Mouse (Mus musculus) spleen, postnatal 4 days (tissue): ENCODE results near the gene Krt81.

ENCODE experiments used
- DNase-seq, 2 experiments: peaks; one replicate each; pipeline ENCODE4 v3.0.0; 2022; ENCODE audit warnings: low spot score in 2 of 2

The Krt81 gene

DNA sequence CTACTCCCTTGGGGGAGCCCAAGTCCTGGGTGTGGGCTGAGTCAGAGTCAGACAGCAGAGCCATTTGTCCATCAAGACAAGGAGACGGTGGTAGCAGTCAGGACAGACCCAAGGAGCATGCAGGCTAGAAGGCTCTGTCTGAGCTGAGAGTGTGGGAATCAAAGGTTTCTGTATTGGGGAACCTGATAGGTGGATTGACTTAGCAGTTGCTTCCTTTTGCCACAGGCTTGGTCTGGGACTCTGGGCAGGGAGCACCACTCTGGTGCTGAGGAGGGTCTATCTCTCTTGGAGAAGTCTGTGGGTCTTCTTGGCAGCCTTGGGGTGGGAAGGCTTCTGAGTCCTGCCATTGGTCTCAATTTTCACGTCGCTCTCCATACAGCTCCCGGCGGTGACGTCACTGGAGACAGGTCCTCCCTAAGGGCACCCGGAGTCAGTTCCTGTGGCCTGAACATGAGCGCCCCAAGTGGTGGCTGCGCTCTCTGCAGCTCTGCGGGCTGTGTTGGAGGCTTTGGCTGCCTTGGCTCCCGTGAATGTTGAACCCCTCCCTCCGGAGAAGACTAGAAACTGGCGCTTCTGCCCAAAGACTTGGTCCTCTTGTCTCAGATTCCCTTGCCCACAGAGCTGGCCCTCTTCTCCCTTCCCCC lies 10.3 kb downstream of the Krt81 start:
- DNase-seq = peak; percentile 51 to 84

DNA sequence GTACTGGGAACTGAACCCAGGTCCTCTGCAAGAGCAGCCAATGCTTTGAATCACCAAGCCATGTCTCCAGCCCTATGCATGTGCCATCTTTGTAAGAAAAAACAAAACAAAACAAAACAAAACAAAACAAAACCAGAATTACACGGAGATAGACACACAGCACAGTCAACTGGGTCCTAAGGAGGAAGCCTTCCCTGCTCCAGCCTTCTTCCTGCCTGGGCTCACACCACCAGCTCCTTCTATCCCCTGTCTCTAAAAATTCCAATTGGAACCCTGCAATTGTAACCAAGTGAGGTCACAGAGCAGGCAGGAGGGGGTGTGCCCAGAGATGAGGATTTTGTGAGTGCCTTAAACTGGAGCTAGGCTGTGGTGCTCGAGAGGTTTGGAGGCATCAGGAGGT lies 16.1 kb downstream of the Krt81 start, which contains the start of gene Krt88:
Gene Krt88, plus strand, starts transcription at position 301 of the 400 bp plus-strand sequence.
- DNase-seq = no peak

DNA sequence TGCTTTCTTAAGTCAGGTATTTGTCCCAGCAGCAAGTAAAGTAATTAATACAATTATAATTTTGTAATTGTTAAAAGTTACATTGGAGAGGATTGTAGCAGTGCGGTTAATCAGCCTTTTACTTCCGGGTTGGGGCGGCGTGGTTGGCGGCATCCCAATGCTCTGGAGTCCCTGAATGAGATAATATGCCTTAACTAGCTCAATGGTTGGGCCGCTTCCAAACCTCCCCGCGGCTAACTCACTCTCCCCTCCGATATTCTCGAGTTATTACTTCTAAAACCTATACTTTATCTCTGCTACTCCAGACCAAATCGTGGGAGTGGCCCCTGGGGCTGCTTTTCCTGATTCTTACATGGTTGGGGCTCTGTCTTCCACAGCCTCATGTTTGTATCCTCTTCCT lies 17.0 kb downstream of the Krt81 start:
- DNase-seq = no peak

DNA sequence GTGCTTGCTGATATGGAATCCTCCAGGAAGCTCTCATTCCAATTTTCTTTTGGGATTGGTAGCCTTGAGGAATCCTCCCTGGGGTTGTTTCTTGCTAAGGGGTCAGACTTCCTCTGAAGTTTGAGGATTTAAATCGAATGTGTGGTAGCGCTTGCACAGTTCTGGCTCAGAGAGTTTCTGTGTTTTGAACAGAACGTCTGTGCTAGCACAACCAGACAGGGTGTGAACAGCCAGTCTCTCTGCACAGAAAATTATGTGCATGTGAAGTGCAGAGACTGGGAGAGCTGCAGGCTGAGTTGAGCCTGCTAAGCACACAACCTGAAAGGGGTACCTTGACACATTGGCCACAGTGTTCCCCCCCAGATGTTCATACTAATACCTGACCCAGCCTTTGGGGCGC lies 22.7 kb downstream of the Krt81 start:
- no peak for DNase-seq

DNA sequence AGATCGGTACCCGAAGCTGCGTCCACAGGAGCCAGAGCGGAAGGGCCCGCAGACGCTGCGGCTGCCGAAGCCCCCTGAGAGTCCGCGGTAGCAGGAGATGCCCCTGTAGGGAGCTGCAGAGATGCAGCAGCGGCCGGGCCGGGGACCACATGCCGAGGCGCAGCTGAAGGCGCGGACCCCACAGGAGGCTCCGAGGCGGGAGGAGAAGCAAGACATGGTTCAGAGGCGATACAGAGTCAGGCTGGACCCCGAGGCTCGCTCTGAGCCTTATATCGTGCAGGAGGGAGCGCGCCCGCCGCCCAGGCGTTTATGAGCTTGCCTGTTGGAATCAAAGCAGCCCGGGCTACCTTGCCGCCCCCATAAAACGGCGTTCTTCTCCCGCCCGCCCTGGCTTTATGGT lies 25.0 kb downstream of the Krt81 start, which contains the start of gene Krt87:
Gene Krt87, minus strand, starts transcription at position 250 of the 400 bp plus-strand sequence.
- no peak for DNase-seq

DNA sequence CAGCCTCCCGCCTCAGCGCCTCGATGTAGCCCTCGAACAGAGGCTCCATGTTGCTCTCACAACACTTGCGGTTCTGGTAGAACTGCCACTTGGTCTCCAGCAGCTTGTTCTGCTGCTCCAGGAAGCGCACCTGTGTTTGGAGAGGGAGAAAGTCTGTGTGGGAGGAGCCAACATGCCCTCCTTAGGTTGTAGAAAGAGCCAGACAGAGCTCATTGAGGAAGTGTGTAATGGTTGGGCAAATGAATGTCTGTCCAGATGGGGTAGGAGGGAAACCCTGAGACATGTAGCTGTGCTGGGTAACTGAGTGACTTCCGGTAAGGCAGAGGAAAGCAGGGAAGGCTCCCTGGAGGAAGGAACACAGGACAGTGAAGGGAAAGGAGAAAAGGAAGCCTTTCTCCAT lies 26.9 kb downstream of the Krt81 start:
- DNase-seq = no peak

DNA sequence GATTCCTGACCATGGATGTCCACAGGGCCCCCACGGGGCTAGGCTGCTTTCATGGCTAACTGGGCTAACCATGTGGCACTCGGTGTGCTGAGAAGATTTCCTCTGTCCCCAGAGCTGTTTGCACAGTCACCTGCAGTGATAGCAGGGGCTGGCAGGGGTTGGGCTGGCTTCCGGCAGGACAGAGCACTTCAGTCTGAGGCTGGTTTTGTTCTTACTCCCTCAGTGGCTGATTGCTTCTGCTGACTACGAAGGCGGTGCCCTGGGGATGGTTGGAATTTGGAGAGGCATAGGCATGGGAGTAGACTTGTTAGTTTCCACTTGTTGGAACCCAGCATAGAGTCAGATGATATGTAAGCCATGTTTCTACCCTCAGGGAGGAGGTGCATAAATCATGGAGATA lies 38.6 kb downstream of the Krt81 start:
- DNase-seq = no peak

DNA sequence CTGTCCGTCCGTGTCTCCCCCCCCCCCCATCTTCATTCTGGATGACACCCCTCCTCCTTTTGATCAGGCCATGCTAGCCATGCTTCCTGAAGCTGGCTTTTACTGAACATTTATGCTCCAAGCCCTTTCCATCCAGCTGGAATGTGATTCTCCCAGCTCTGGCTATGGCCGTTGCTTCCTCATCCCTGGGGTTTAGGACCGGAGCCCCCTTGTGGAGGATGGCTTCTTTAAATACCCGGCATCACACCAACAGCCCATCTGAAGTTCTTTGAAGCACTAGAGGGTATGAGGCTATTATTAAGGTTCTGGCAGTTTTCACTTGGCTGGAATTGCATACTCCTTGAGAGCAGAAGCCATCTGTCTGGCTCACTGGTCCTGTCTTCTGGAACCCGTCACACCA lies 42.6 kb downstream of the Krt81 start:
- DNase-seq = no peak

DNA sequence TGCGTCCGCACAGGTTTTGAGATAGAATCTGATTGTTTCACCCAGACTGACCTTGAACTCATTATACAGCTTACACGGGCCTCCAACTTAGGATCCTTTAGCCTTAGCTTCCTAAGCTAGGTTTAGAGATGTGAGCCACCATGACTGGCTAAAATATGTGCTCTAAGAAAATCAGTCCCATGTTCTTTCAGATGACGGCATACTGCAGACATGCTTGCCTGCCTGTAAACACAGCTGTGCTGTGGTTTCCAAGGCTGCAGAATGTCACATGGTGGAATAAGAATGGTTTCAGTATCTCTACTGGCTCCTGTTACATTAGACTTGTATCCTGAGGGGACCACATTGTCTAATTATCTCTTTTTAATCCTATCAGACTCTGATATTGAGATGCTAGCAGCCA lies 44.6 kb downstream of the Krt81 start:
- no peak for DNase-seq

DNA sequence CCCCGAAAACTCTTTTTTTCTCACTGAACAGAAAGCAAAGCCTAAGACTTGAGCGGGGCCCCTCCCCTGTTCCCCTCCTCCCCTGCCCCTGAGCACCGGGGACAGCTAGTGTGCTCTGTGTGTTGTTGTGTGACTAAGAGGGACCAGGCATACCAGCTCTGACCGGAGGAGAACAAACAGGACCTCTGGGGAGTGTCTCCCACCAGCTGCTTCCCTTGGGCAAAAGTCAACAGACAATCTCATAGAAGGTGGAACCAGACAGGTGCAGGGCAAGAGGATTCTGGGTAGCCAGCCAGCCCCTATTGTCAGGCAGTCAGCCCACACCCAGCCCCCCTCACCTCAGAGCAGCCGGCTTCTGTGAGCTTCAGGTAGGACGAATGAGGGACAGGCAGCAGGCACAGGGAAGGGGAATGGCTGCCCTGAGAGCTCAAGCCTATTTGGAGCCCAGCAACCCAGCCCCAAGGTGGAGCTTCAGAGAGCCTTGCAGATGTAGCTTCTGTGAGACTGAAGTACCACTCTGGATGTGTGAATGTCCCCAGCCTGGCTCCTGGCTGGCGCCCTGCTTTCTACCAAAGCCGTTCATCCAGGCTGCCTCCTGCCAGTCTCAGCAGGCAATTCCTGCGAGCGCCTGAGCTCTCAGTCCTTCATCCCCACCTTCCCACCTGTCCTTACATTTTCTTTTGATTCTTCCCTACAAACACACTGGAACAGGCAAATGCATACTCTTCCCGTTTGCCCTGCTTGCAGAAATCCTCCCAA lies 48.6 kb downstream of the Krt81 start:
- DNase-seq = no peak

DNA sequence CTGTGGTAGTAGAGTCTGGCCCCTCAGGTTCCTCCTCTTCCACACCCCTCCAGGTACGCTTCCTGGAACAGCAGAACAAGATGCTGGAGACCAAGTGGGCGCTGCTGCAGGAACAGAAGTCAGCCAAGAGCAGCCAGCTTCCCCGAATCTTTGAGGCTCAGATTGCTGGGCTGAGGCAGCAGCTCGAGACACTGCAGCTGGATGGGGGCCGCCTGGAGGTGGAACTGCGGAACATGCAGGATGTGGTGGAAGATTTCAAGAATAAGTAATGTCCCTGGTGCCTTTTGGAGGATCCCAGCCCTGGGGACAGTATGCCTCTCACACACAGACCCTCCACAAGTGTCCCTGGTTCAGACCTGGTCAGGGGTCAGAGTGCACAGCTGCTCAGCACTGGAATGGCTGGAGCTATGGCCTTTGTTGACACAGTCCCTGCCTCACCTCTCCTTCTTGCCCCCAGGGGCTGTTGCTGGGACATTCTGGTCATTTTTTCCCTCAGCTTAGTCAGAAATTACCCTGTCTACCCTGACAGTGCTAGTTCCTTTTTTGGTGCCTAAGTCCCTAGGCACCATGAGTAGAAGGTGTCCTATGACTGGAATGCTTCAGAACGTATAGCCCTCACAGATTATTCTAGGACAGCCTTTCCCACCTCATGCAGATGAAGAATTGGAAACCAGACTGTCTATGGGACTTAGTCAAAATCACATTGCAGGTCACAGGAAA lies 49.5 kb downstream of the Krt81 start:
- no peak for DNase-seq

DNA sequence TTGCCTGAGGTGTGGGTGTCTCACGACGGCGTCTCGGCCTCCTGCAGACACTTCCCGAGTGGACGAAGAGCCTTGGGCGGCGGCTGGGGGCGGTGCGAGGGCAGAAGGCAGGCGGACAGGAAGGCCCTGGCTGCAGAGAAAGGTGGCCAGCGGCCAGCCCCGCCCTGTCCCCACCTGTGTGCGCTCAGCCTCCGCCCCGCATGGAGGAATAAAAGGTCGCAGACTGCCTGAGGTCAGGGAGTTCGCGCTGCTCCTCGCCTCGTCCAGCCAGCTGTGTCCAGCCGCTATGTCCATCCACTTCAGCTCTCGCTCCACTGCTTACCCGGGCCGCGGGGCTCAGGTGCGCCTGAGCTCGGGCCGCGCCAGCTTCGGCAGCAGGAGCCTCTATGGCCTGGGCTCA lies 51.4 kb downstream of the Krt81 start:
- DNase-seq = no peak

DNA sequence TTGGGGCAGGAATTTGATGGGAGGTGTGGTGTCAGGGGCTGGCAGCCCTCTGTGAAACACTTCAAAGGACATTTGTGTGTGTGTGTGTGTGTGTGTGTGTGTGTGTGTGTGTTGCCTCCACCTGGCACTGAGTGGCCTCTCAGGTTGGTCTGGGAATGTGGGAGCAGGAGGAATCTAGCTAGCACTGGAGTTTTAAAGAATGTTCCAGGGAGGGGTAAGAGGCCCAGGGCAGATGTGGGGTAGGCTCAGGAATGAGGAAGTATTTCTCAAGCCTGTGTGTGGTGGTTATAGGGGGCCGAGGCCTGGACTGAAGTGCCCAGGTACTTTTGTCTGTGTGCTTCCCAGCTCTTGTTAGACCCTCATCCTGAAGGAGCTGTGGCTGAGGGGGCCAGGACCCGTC lies 52.8 kb downstream of the Krt81 start, which contains the start of gene Krt7:
Gene Krt7, plus strand, starts transcription at position 269 of the 400 bp plus-strand sequence.
- no peak for DNase-seq
